Mouse (Mus musculus) heart, adult 2 months (tissue): ENCODE data around the gene Ripor3. TPM values are rescaled to one million over a fixed set of nuclear protein-coding genes. Genes with fewer than 3 reads are reported as not detected.

Experiments used
- DNase-seq, 2 experiments: peaks; one replicate each; pipeline ENCODE4 v3.0.0; 2021
- H3K27ac ChIP-seq: fragments of 200-600 bp; 2 replicates; pipeline ENCODE4 v1.8.1; 2022
- H3K27me3 ChIP-seq: fragments of 200-500 bp; 2 replicates; pipeline ENCODE4 v1.6.1; 2012; ENCODE audit warnings: mild to moderate bottlenecking, low read length, inconsistent platforms, mixed read lengths; ENCODE audit not compliant: control insufficient read depth, insufficient read depth
- H3K36me3 ChIP-seq: fragments of 200-500 bp; 2 replicates; pipeline ENCODE4 v1.6.1; 2012; ENCODE audit warnings: low read length, inconsistent platforms; ENCODE audit not compliant: control insufficient read depth, insufficient read depth
- H3K4me1 ChIP-seq: fragments of 200-500 bp; 2 replicates; pipeline ENCODE4 v1.6.1; 2011; ENCODE audit warnings: low read length; ENCODE audit not compliant: control insufficient read depth, insufficient read depth
- H3K4me3 ChIP-seq: fragments of 200-600 bp; 2 replicates; pipeline ENCODE4 v1.8.1; 2022
- H3K79me2 ChIP-seq: fragments of 200-500 bp; replicated peaks from 2 replicates; pipeline ENCODE4 v1.6.1; 2012; ENCODE audit warnings: mild to moderate bottlenecking, inconsistent platforms, low read length, moderate library complexity, mixed read lengths; ENCODE audit not compliant: control insufficient read depth, insufficient read depth
- H3K9ac ChIP-seq: fragments of 200-500 bp; 2 replicates; pipeline ENCODE4 v1.6.1; 2012; ENCODE audit warnings: low read depth, mild to moderate bottlenecking, control low read depth, inconsistent platforms, low read length, mixed read lengths
- CTCF ChIP-seq: fragments of 200-600 bp; IDR thresholded peaks from 2 replicates; pipeline ENCODE4 v1.8.1; 2022; ENCODE audit warnings: antibody characterized with exemption, mild to moderate bottlenecking, moderate library complexity
- EP300 ChIP-seq: fragments of 200-500 bp; IDR thresholded peaks from 2 replicates; pipeline ENCODE4 v1.6.1; 2011; ENCODE audit warnings: low read depth, low read length, control low read depth; ENCODE audit not compliant: insufficient read depth
- POLR2A ChIP-seq: fragments of 200-500 bp; IDR thresholded peaks from 2 replicates; pipeline ENCODE4 v1.6.1; 2011; ENCODE audit warnings: mild to moderate bottlenecking, low read depth, low read length, control low read depth; ENCODE audit not compliant: insufficient read depth
- WGBS: fragments of 180-500 bp; shearing (Covaris S2); methylation state at CpG from one replicate; pipeline ENCODE4 v1.1.7; 2018; 5-methylcytosine and 5-hydroxymethylcytosine counted together
- intact Hi-C: fragments of 180-260 bp; cut with DNase I; formaldehyde crosslinking; loops from one replicate; pipeline ENCODE4 v1.15.1; 2025
- polyA plus RNA-seq: library from polyadenylated mRNA; depleted of rRNA; stranded (reverse); fragments of >200 nt; gene quantifications from 2 replicates; pipeline ENCODE4 v1.2.3, GENCODE M21; 2012
- total RNA-seq, 2 experiments: library from RNA; stranded (reverse); gene quantifications; 2 replicates each; pipeline ENCODE4 v1.2.3; 2021

The Ripor3 gene
- total and polyA plus RNA-seq, 3 experiments: 0.21 to 1.5 (median 0.36) TPM

DNA sequence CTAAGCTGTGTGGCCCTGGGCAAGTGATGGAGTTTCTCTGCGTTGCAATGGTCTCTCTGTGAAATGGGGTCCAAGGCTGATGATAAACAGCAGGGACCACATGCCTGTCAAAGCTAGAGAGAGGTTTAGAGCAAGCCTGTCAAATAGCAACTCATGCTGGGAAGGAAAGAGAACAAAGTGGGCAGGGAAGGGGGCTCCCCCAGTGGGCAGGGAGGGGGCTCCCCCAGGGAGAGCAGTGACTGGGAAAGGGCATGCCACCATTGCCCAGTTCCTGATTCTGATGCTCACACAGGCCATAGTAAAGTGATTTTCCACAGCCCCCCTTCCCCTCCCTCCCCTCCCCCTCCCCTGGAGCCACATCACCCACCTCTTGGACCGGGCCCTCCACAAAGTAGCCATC is 7.5 kb downstream of the Ripor3 start:
- TF ChIP-seq POLR2A: no peak
- TF ChIP-seq EP300: no peak
- TF ChIP-seq CTCF: no peak
- WGBS: 82% methylated on average over 2 of the region's 2 CpGs
- Histone ChIP-seq H3K9ac (no peak overlapping the region), H3K27ac (no peak overlapping the region), H3K4me1 (peaks cover 1% of the 10 kb centered on the region; the same call in 1 of the 2 replicates), H3K36me3 (no peaks in the 10 kb centered on the region), H3K79me2 (no peaks in the 10 kb centered on the region), H3K27me3 (no peaks in the 10 kb centered on the region), H3K4me3 (no peak overlapping the region)
- intact Hi-C loops: no loop called here
- DNase-seq: no peak

- 83% methylated on average over 4 of the region's 4 CpGs for WGBS
- H3K36me3 ChIP-seq: no peaks in the 10 kb centered on the region
- no peak for TF ChIP-seq EP300
- TF ChIP-seq CTCF: no peak
Measured at GRCm38 (mm10) chr2:168002188-168002587, 8.2 kb downstream of the Ripor3 start.

GRCm38 (mm10) chr2:167999145-167999743 is 11.2 kb downstream of the Ripor3 start:
- intact Hi-C loops: loop anchor here (5.0 kb wide), 1 partner anchor 77 kb away; no protein-coding TSS in a partner anchor
- TF ChIP-seq POLR2A (no peak), EP300 (no peak), CTCF (peak; percentile 37)
- Histone ChIP-seq H3K4me1 (no peaks in the 10 kb centered on the region), H3K36me3 (no peaks in the 10 kb centered on the region), H3K27me3 (no peaks in the 10 kb centered on the region), H3K9ac (no peak overlapping the region), H3K79me2 (no peaks in the 10 kb centered on the region), H3K4me3 (no peak overlapping the region), H3K27ac (no peak overlapping the region)
- 92% methylated on average over 3 of the region's 3 CpGs for WGBS
- DNase-seq: no peak

More at GRCm38 (mm10) chr2:168002188-168002587, 8.2 kb downstream of the Ripor3 start:
- Histone ChIP-seq H3K27ac (no peak overlapping the region), H3K4me3 (no peak overlapping the region), H3K79me2 (no peaks in the 10 kb centered on the region), H3K4me1 (peaks cover 1% of the 10 kb centered on the region; the same call in 1 of the 2 replicates), H3K9ac (no peak overlapping the region), H3K27me3 (no peaks in the 10 kb centered on the region)
- DNase-seq: no peak
- intact Hi-C loops: no loop called here

- H3K36me3 ChIP-seq: no peaks in the 10 kb centered on the region
- H3K4me1 ChIP-seq: no peaks in the 10 kb centered on the region
- DNase-seq: no peak
- no peak overlapping the region for H3K9ac ChIP-seq
- intact Hi-C loops: loop anchor here (5.0 kb wide), 1 partner anchor 75 kb away; no protein-coding TSS in a partner anchor
- WGBS: 75% methylated on average over 3 of the region's 3 CpGs
- TF ChIP-seq CTCF: no peak
- TF ChIP-seq POLR2A: no peak
- TF ChIP-seq EP300: no peak
- no peak overlapping the region for H3K4me3 ChIP-seq
- no peaks in the 10 kb centered on the region for H3K27me3 ChIP-seq
- H3K79me2 ChIP-seq: no peaks in the 10 kb centered on the region
- H3K27ac ChIP-seq: no peak overlapping the region
Measured at GRCm38 (mm10) chr2:167997562-167997961, 12.9 kb downstream of the Ripor3 start.

DNA sequence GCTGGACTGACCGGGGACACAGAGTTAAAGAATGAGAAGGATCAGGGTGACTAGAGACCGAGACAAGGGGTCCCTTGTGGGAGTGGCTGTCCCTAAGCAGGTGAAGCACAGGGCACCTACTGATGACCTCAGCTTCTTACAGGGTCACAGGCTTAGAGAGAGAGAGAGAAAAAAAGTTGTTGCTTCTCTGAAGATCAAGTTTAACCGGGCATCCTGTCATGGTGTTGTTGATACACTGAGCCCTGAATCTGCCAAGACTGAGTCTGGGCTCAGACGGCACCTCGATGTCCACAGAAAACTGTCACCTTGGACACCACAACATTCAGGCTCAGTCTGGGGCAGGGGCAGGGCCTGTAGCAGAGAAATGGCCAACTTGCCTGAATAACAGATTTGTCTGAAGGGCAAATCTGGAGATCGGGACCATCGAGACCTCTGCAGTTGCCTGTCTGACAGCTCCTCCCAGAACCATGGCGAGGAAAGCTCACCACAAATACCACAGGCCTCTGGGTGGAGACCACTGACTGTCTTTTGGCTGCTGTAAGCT is 13.7 kb downstream of the Ripor3 start:
- intact Hi-C loops: loop anchor here (5.0 kb wide), 1 partner anchor 74 kb away; no protein-coding TSS in a partner anchor
- no peaks in the 10 kb centered on the region for H3K27me3 ChIP-seq
- WGBS: 50% methylated on average over 8 of the region's 8 CpGs
- DNase-seq: no peak
- no peaks in the 10 kb centered on the region for H3K79me2 ChIP-seq
- no peak overlapping the region for H3K27ac ChIP-seq
- TF ChIP-seq CTCF: no peak
- TF ChIP-seq POLR2A: no peak
- TF ChIP-seq EP300: no peak
- no peaks in the 10 kb centered on the region for H3K4me1 ChIP-seq
- no peak overlapping the region for H3K9ac ChIP-seq
- H3K4me3 ChIP-seq: no peak overlapping the region
- no peaks in the 10 kb centered on the region for H3K36me3 ChIP-seq
